ENCODE assay signal across 32 mouse cellular contexts in the genomic region with DNA sequence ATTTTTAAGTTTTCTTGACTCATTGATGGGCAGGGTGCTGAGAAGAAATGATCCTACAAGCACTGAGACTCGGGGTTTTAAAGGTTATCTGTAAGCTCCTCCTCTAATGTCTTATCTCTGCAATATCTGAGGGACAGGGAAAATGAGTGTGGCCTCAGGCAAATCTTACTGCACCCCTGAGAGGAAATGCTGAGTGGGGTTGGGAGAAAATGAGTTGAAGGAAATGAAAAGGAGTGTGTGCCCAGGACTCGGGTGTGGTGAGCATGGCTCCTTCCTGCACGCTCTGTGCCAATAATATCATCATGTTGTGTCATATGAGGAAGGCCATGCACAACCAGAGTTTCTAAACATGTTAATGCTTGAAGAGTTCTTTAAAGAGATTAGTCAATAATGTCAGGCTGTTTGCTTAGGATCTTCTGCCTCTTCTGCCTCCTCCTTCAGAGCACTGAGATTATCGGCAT. TPM values are rescaled to one million over a fixed set of nuclear protein-coding genes. Genes with fewer than 3 reads are reported as not detected.
DNase-seq lines count a peak whose midpoint lies in the region; ATAC-seq and TF ChIP-seq lines count a peak whose summit lies in the region.
"Had no signal": no experiment of that assay in that cellular context is flagged by ENCODE, and none has a peak within 500 bp of the region (broad histone marks: within the 10 kb centered on the region; RNA-seq: fewer than 3 reads in every experiment).

A gene (minus strand): TSS at position 51 of the 461 bp plus-strand sequence.

- H3K4me2 ChIP-seq in liver, embryonic 12.5 days: no peak within 1 kb of the TSS
- no peak within 1 kb of the TSS for H3K4me2 ChIP-seq in embryonic facial prominence, embryonic 15.5 days (replicated peaks)
- 0 out of 2 replicates have a peak within 1 kb of the TSS, but pooled peaks have one; percentile 3 for H3K4me2 ChIP-seq in liver, postnatal 0 days (ENCODE audit: low read depth, low read length)
- H3K4me2 ChIP-seq in stomach, postnatal 0 days (replicated peaks; ENCODE audit: low read depth): no peak within 1 kb of the TSS
- H3K4me2 ChIP-seq: heart, embryonic 11.5 days; limb, embryonic 13.5 days; midbrain, embryonic 11.5 days; neural tube, embryonic 15.5 days had no signal

- H3K4me3 ChIP-seq in liver, embryonic 12.5 days: no peak within 1 kb of the TSS
- H3K4me3 ChIP-seq in embryonic facial prominence, embryonic 15.5 days (replicated peaks): no peak within 1 kb of the TSS
- peak within 1 kb of the TSS; percentile 26 for H3K4me3 ChIP-seq in liver, postnatal 0 days (ENCODE audit: low read depth, low read length)
- H3K4me3 ChIP-seq in stomach, postnatal 0 days (ENCODE audit: low read depth, low read length): no peak within 1 kb of the TSS
- H3K4me3 ChIP-seq: layer of hippocampus, adult 2 months; limb, embryonic 13.5 days; neural tube, embryonic 15.5 days had no signal

- peak; percentile 36; the same call in 1 of the 2 replicates for TF ChIP-seq EP300 in liver, postnatal 0 days (IDR thresholded peaks at IDR 0.05; ENCODE audit: low read depth)
- no peak for TF ChIP-seq EP300 in stomach, postnatal 0 days (optimal IDR thresholded peaks at IDR 0.05)

- H3K9ac ChIP-seq in liver, embryonic 12.5 days: no peak within 1 kb of the TSS
- H3K9ac ChIP-seq in embryonic facial prominence, embryonic 15.5 days: no peak within 1 kb of the TSS
- H3K9ac ChIP-seq in liver, postnatal 0 days (replicated peaks): no peak within 1 kb of the TSS
- H3K9ac ChIP-seq in stomach, postnatal 0 days (ENCODE audit: low read length): no peak within 1 kb of the TSS
- H3K9ac ChIP-seq: limb, embryonic 13.5 days; neural tube, embryonic 15.5 days had no signal

- no peaks in the 10 kb centered on the region for H3K9me3 ChIP-seq in liver, embryonic 12.5 days (replicated peaks)
- no peaks in the 10 kb centered on the region for H3K9me3 ChIP-seq in embryonic facial prominence, embryonic 15.5 days (replicated peaks)
- H3K9me3 ChIP-seq in liver, postnatal 0 days (ENCODE audit: low read length): no peaks in the 10 kb centered on the region
- no peaks in the 10 kb centered on the region for H3K9me3 ChIP-seq in stomach, postnatal 0 days (ENCODE audit: control insufficient read depth, low read length)
- H3K9me3 ChIP-seq: limb, embryonic 13.5 days; neural tube, embryonic 15.5 days had no signal

- no peak for DNase-seq in liver
- DNase-seq in liver, postnatal 0 days: peak; percentile 20
- DNase-seq in stomach, postnatal 0 days (ENCODE audit: low spot score): no peak
- no peak for DNase-seq in frontal cortex, postnatal 10 days (ENCODE audit: low spot score in 2 of 2)
- DNase-seq: adrenal gland, postnatal 10 days; B cell, adult 2 months; cerebellum, adult 8-10 months; cerebellum, postnatal 36 days; embryo, embryonic 11 days; kidney, postnatal 25 days; thymus, postnatal 14 days had no signal

- H3K27me3 ChIP-seq in liver, embryonic 12.5 days (replicated peaks): no peaks in the 10 kb centered on the region
- no peaks in the 10 kb centered on the region for H3K27me3 ChIP-seq in embryonic facial prominence, embryonic 15.5 days
- H3K27me3 ChIP-seq in liver, postnatal 0 days (ENCODE audit: insufficient read depth, low read length): no peaks in the 10 kb centered on the region
- H3K27me3 ChIP-seq in stomach, postnatal 0 days (ENCODE audit: control insufficient read depth, insufficient read depth, low read length): no peaks in the 10 kb centered on the region
- H3K27me3 ChIP-seq: limb, embryonic 13.5 days; neural tube, embryonic 15.5 days had no signal

- no peaks in the 10 kb centered on the region for H3K4me1 ChIP-seq in liver, embryonic 12.5 days
- no peaks in the 10 kb centered on the region for H3K4me1 ChIP-seq in embryonic facial prominence, embryonic 15.5 days
- H3K4me1 ChIP-seq in liver, postnatal 0 days (ENCODE audit: insufficient read depth): no peaks in the 10 kb centered on the region
- no peaks in the 10 kb centered on the region for H3K4me1 ChIP-seq in stomach, postnatal 0 days (replicated peaks; ENCODE audit: control insufficient read depth, insufficient read depth)
- H3K4me1 ChIP-seq: limb, embryonic 13.5 days; neural tube, embryonic 15.5 days had no signal

- H3K27ac ChIP-seq in liver, embryonic 12.5 days: no peak within 1 kb of the TSS
- peak within 1 kb of the TSS; percentile 5; the same call in 1 of the 2 replicates for H3K27ac ChIP-seq in embryonic facial prominence, embryonic 15.5 days (replicated peaks)
- peak within 1 kb of the TSS; percentile 49 for H3K27ac ChIP-seq in liver, postnatal 0 days (ENCODE audit: low read depth)
- H3K27ac ChIP-seq in stomach, postnatal 0 days (replicated peaks): 0 out of 2 replicates have a peak within 1 kb of the TSS, but pooled peaks have one; percentile 31
- H3K27ac ChIP-seq: hindbrain, postnatal 0 days; layer of hippocampus, adult 2 months; limb, embryonic 13.5 days; macrophage; neural tube, embryonic 15.5 days had no signal

- no peaks in the 10 kb centered on the region for H3K36me3 ChIP-seq in liver, embryonic 12.5 days
- H3K36me3 ChIP-seq in embryonic facial prominence, embryonic 15.5 days: no peaks in the 10 kb centered on the region
- no peaks in the 10 kb centered on the region for H3K36me3 ChIP-seq in liver, postnatal 0 days (replicated peaks; ENCODE audit: insufficient read depth, low read length)
- no peaks in the 10 kb centered on the region for H3K36me3 ChIP-seq in stomach, postnatal 0 days (ENCODE audit: control insufficient read depth, insufficient read depth, low read length)
- H3K36me3 ChIP-seq: limb, embryonic 13.5 days; neural tube, embryonic 15.5 days had no signal

- 66% methylated on average over 4 of the region's 4 CpGs for WGBS in liver, embryonic 12.5 days (ENCODE audit: insufficient replicate concordance)
- WGBS in embryonic facial prominence, embryonic 15.5 days: 64% methylated on average over 4 of the region's 4 CpGs
- 58% methylated on average over 4 of the region's 4 CpGs for WGBS in liver, postnatal 0 days (ENCODE audit: insufficient replicate concordance)
- 56% methylated on average over 4 of the region's 4 CpGs for WGBS in stomach, postnatal 0 days

- no peak for ATAC-seq in liver, embryonic 12.5 days
- no peak for ATAC-seq in embryonic facial prominence, embryonic 15.5 days (ENCODE audit: insufficient number of reproducible peaks, low FRiP score, low TSS enrichment, low read depth)
- 0 out of 2 replicates have a peak, but pooled peaks have one; percentile 33 for ATAC-seq in liver, postnatal 0 days
- peak; percentile 72; the same call in 1 of the 2 replicates for ATAC-seq in stomach, postnatal 0 days (ENCODE audit: low FRiP score, low TSS enrichment)
- no peak for ATAC-seq in erythroblast, adult 5-6 weeks (replicated peaks; ENCODE audit: low FRiP score, poor library complexity, severe bottlenecking)
- ATAC-seq: activated CD4-positive, CD25-positive, alpha-beta regulatory T cell, adult 4 months; hindbrain, postnatal 0 days; intestine, postnatal 0 days had no signal

- no peak for TF ChIP-seq CTCF in liver, postnatal 0 days (IDR thresholded peaks at IDR 0.05; ENCODE audit: low read depth)
- TF ChIP-seq CTCF in stomach, postnatal 0 days (IDR thresholded peaks at IDR 0.05; ENCODE audit: low read depth): no peak

RNA-seq across cellular contexts. Expression of the gene that starts here (rescaled TPM):
- 12.4 and 14.7 TPM in 2 replicates for polyA plus RNA-seq in liver, embryonic 12.5 days (2016; fragmentation: Nextera tagmentation; extraction: Ambion mirVana)
- 158 and 184 TPM in 2 replicates for polyA plus RNA-seq in embryonic facial prominence, embryonic 15.5 days (2015; fragmentation: Nextera tagmentation; extraction: Ambion mirVana)
- 213 and 228 TPM in 2 replicates for polyA plus RNA-seq in liver, postnatal 0 days (2015; fragmentation: Nextera tagmentation; extraction: Ambion mirVana)
- polyA plus RNA-seq in stomach, postnatal 0 days (2015; fragmentation: Nextera tagmentation; extraction: Ambion mirVana): 22.8 and 24.8 TPM in 2 replicates
- total RNA-seq in erythroblast, adult 5-6 weeks (2015; ENCODE audit: low replicate concordance): 3.1 TPM in 1 of 2 replicates, not detected in the other
- 9.5 TPM in 1 of 2 replicates, not detected in the other for total RNA-seq in erythroblast, adult 5-6 weeks (2017; ENCODE audit: low replicate concordance)
- total RNA-seq: gastrocnemius, adult 18-20 months; hindbrain, postnatal 0 days; layer of hippocampus, adult 2 months; layer of hippocampus, postnatal 25 days; MEL had no signal
- polyA plus RNA-seq: activated CD4-positive, CD25-positive, alpha-beta regulatory T cell, adult 4 months; forebrain, embryonic 11.5 days; gonadal fat pad, adult 2 months; heart, embryonic 11.5 days; hindbrain, embryonic 11.5 days; hindbrain, postnatal 0 days; intestine, postnatal 0 days; kidney, embryonic 14.5 days; macrophage; midbrain, embryonic 11.5 days; midbrain, postnatal 0 days; testis, adult 2 months had no signal

Comparison
In these comparisons a context has a peak if more than half of its experiments do, and no peak if none do; other contexts are left out.
1. ATAC-seq: peak in liver, postnatal 0 days (single experiment) and stomach, postnatal 0 days (single experiment); none in liver, embryonic 12.5 days (single experiment), embryonic facial prominence, embryonic 15.5 days (single experiment) and erythroblast, adult 5-6 weeks (single experiment).